Mouse (Mus musculus) heart, embryonic 10.5 days (tissue): Measurements from ENCODE around the gene Tax1bp3. TPM values are rescaled to one million over a fixed set of nuclear protein-coding genes. Genes with fewer than 3 reads are reported as not detected.

Source experiments
- DNase-seq: peaks from one replicate; pipeline ENCODE4 v3.0.0-alpha.2; 2017; ENCODE audit warnings: low spot score
- H3K27ac ChIP-seq: fragments of 300-500 bp; sonication (generic); 2 replicates; pipeline ENCODE4 v1.5.1; 2016; ENCODE audit warnings: mild to moderate bottlenecking
- H3K27me3 ChIP-seq: fragments of 300-500 bp; sonication (generic); 2 replicates; pipeline ENCODE4 v1.6.1; 2016; ENCODE audit warnings: mild to moderate bottlenecking; ENCODE audit not compliant: poor library complexity, insufficient read depth, severe bottlenecking
- H3K36me3 ChIP-seq: fragments of 300-500 bp; sonication (generic); 2 replicates; pipeline ENCODE4 v1.6.1; 2016; ENCODE audit warnings: mild to moderate bottlenecking, moderate library complexity
- H3K4me1 ChIP-seq: fragments of 300-500 bp; sonication (generic); 2 replicates; pipeline ENCODE4 v1.6.1; 2016; ENCODE audit warnings: mild to moderate bottlenecking
- H3K4me3 ChIP-seq: fragments of 300-500 bp; sonication (generic); 2 replicates; pipeline ENCODE4 v1.5.1; 2016; ENCODE audit warnings: mild to moderate bottlenecking, moderate library complexity
- H3K9me3 ChIP-seq: fragments of 300-500 bp; sonication (generic); 2 replicates; pipeline ENCODE4 v1.6.1; 2016; ENCODE audit warnings: mild to moderate bottlenecking, moderate library complexity
- WGBS: fragments of 180-500 bp; shearing (Covaris S2); methylation state at CpG from one replicate; pipeline ENCODE4 v1.1.7; 2016; 5-methylcytosine and 5-hydroxymethylcytosine counted together
- polyA plus RNA-seq: library from polyadenylated mRNA; unstranded; fragments of >200 nt; fragmentation: Nextera tagmentation; extraction: Ambion mirVana; gene quantifications from 2 replicates; pipeline ENCODE4 v1.2.1, GENCODE M21; 2016

Gene Tax1bp3
- polyA plus RNA-seq, 1 experiment from 2014 or later, result 249 TPM

- no peaks in the 10 kb centered on the region for H3K36me3 ChIP-seq
- 48% methylated on average over 2 of the region's 2 CpGs for WGBS
- H3K9me3 ChIP-seq, result no peaks in the 10 kb centered on the region
- DNase-seq, result no peak
- no peak overlapping the region for H3K27ac ChIP-seq
- H3K4me1 ChIP-seq, result no peaks in the 10 kb centered on the region
- no peak overlapping the region for H3K4me3 ChIP-seq
- peaks cover 7% of the 10 kb centered on the region; the same call in 1 of the 2 replicates for H3K27me3 ChIP-seq
Observed at GRCm38 (mm10) chr11:73219671-73220070, 42.8 kb downstream of the Tax1bp3 start.

- H3K27ac ChIP-seq, result no peak overlapping the region
- no peaks in the 10 kb centered on the region for H3K36me3 ChIP-seq
- H3K4me1 ChIP-seq, result no peaks in the 10 kb centered on the region
- WGBS, result 86% methylated on average over 1 of the region's 1 CpGs
- DNase-seq, result no peak
- H3K27me3 ChIP-seq, result no peaks in the 10 kb centered on the region
- H3K4me3 ChIP-seq, result no peak overlapping the region
- no peaks in the 10 kb centered on the region for H3K9me3 ChIP-seq
Observed at GRCm38 (mm10) chr11:73220651-73221050, 43.8 kb downstream of the Tax1bp3 start.

- H3K4me3 ChIP-seq, result no peak overlapping the region
- no peaks in the 10 kb centered on the region for H3K9me3 ChIP-seq
- no peaks in the 10 kb centered on the region for H3K36me3 ChIP-seq
- H3K27ac ChIP-seq, result no peak overlapping the region
- H3K4me1 ChIP-seq, result no peaks in the 10 kb centered on the region
- DNase-seq, result no peak
- WGBS, result 33% methylated on average over 5 of the region's 5 CpGs
- H3K27me3 ChIP-seq, result no peaks in the 10 kb centered on the region
Observed at GRCm38 (mm10) chr11:73222846-73223245, 46.0 kb downstream of the Tax1bp3 start.

- H3K27ac ChIP-seq, result no peak overlapping the region
- WGBS, result 60% methylated on average over 2 of the region's 2 CpGs
Observed at GRCm38 (mm10) chr11:73223966-73224365, 47.1 kb downstream of the Tax1bp3 start.

GRCm38 (mm10) chr11:73225856-73226255, 49.0 kb downstream of the Tax1bp3 start:
- H3K36me3 ChIP-seq, result no peaks in the 10 kb centered on the region
- DNase-seq, result no peak
- no peak overlapping the region for H3K27ac ChIP-seq
- H3K4me1 ChIP-seq, result no peaks in the 10 kb centered on the region
- 90% methylated on average over 6 of the region's 6 CpGs for WGBS
- H3K4me3 ChIP-seq, result no peak overlapping the region
- no peaks in the 10 kb centered on the region for H3K27me3 ChIP-seq
- no peaks in the 10 kb centered on the region for H3K9me3 ChIP-seq

More at GRCm38 (mm10) chr11:73223966-73224365, 47.1 kb downstream of the Tax1bp3 start:
- H3K9me3 ChIP-seq, result no peaks in the 10 kb centered on the region
- no peaks in the 10 kb centered on the region for H3K27me3 ChIP-seq
- no peak overlapping the region for H3K4me3 ChIP-seq
- no peaks in the 10 kb centered on the region for H3K36me3 ChIP-seq
- no peaks in the 10 kb centered on the region for H3K4me1 ChIP-seq
- DNase-seq, result no peak

- Histone ChIP-seq H3K9me3 (no peaks in the 10 kb centered on the region), H3K27ac (no peak overlapping the region), H3K4me1 (no peaks in the 10 kb centered on the region), H3K27me3 (no peaks in the 10 kb centered on the region), H3K36me3 (no peaks in the 10 kb centered on the region), H3K4me3 (no peak overlapping the region)
- 73% methylated on average over 5 of the region's 5 CpGs for WGBS
- no peak for DNase-seq
Observed at GRCm38 (mm10) chr11:73228881-73229280, 52.0 kb downstream of the Tax1bp3 start.

- DNase-seq, result no peak
- Histone ChIP-seq H3K36me3 (no peaks in the 10 kb centered on the region), H3K27ac (no peak overlapping the region), H3K27me3 (no peaks in the 10 kb centered on the region), H3K9me3 (no peaks in the 10 kb centered on the region), H3K4me1 (no peaks in the 10 kb centered on the region), H3K4me3 (no peak overlapping the region)
- 79% methylated on average over 5 of the region's 5 CpGs for WGBS
Observed at GRCm38 (mm10) chr11:73230081-73230480, 53.2 kb downstream of the Tax1bp3 start.

GRCm38 (mm10) chr11:73232513-73232912, 55.6 kb downstream of the Tax1bp3 start:
- Histone ChIP-seq H3K36me3 (no peaks in the 10 kb centered on the region), H3K4me1 (no peaks in the 10 kb centered on the region), H3K27me3 (no peaks in the 10 kb centered on the region), H3K27ac (no peak overlapping the region), H3K4me3 (no peak overlapping the region), H3K9me3 (no peaks in the 10 kb centered on the region)
- DNase-seq, result no peak
- WGBS, result 59% methylated on average over 2 of the region's 2 CpGs

Other genes with a start within 250 kb of the Tax1bp3 start
- gene Atp2a3, start 215.9 kb upstream of the Tax1bp3 start, polyA plus RNA-seq, result 3.4 and 4.1 TPM in 2 replicates
- 2.6 and 4.8 TPM in 2 replicates for gene P2rx1, start 178.0 kb upstream of the Tax1bp3 start, polyA plus RNA-seq
- 2.2 and 3.4 TPM in 2 replicates for gene Camkk1, start 158.1 kb upstream of the Tax1bp3 start, polyA plus RNA-seq
- 11.2 and 11.6 TPM in 2 replicates for gene Ncbp3, start 129.3 kb upstream of the Tax1bp3 start, polyA plus RNA-seq
- 0.25 and 0.44 TPM in 2 replicates for gene Itgae, start 86.5 kb upstream of the Tax1bp3 start, polyA plus RNA-seq
- 16.2 and 17.3 TPM in 2 replicates for gene Haspin, start 38.8 kb upstream of the Tax1bp3 start, polyA plus RNA-seq
- gene P2rx5, start 16.7 kb upstream of the Tax1bp3 start, polyA plus RNA-seq, result 0.41 and 0.97 TPM in 2 replicates
- gene Emc6, start within 50 bp of the Tax1bp3 start, polyA plus RNA-seq, result 107 and 126 TPM in 2 replicates
- 11.9 and 14.0 TPM in 2 replicates for gene Ctns, start 22.0 kb downstream of the Tax1bp3 start, polyA plus RNA-seq
- 0.54 and 0.62 TPM in 2 replicates for gene Shpk, start 22.4 kb downstream of the Tax1bp3 start, polyA plus RNA-seq
- not detected in 2 replicates for gene Trpv1, start 57.2 kb downstream of the Tax1bp3 start, polyA plus RNA-seq
- gene Trpv3, start 90.3 kb downstream of the Tax1bp3 start, polyA plus RNA-seq, result 0.03 TPM in 1 of 2 replicates, not detected in the other
- gene Aspa, start 152.5 kb downstream of the Tax1bp3 start, polyA plus RNA-seq, result not detected in 2 replicates
- gene Gm49340, start 152.7 kb downstream of the Tax1bp3 start, polyA plus RNA-seq, result not detected in 2 replicates
- gene Spata22, start 152.7 kb downstream of the Tax1bp3 start, polyA plus RNA-seq, result not detected in 2 replicates
- not detected in 2 replicates for gene Olfr20, start 173.7 kb downstream of the Tax1bp3 start, polyA plus RNA-seq
- gene Olfr376, start 194.2 kb downstream of the Tax1bp3 start, polyA plus RNA-seq, result not detected in 2 replicates
- not detected in 2 replicates for gene Olfr1, start 222.5 kb downstream of the Tax1bp3 start, polyA plus RNA-seq